Mouse (Mus musculus): ENCODE data around the gene Fubp3.

The Fubp3 gene

GRCm38 (mm10) chr2:31619208-31619607, 46.8 kb downstream of the Fubp3 start:
- DNase-seq (ENCODE audit: low spot score in 2 of 2), result no peak

- DNase-seq (ENCODE audit: low spot score in 2 of 2), result no peak
These were observed 61.1 kb downstream of the Fubp3 start for GRCm38 (mm10) chr2:31633531-31633930.

DNA sequence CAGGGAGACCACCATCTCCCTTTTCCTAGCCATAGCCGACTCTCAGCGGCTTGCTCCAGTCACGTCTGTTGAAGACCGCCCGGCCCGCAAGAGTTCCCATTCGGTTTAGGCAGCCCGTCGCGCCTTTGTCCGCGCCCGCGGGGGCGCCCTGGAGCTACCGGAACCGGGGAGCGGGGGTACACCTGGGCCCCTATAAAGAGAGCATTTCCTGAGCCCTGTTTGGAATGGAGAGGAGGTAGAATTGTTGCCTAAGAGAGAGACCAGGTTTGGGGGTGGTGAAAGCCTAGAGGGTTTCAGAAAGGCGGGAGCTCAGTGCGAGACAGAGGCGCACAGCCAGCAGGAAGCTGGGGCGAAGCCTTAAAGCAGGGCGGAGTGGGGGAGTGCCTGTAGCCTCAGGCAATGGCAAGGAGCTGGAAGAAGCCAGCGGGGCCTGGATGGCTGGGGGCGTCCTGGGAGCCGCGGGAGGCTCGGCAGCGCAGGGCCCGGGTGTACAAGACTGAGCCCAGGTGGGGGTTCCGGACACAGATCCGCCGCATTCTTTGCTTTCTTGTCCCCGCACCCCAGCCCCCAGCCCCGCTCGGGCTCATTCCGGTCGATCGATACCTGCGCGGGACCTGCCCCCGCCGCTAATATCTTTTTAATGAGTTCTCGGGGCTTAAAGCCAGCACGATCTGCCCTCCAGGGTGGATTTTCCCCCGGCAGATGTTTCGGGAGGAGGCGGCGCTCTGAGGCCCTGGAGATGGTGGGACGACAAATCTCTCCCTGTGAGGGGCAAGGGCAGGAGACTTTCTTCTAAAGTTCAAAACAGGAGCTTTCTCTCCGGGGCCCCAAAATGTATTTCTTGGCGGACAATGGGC, 63.1 kb downstream of the Fubp3 start:
- no peak for DNase-seq (ENCODE audit: low spot score in 2 of 2)

DNA sequence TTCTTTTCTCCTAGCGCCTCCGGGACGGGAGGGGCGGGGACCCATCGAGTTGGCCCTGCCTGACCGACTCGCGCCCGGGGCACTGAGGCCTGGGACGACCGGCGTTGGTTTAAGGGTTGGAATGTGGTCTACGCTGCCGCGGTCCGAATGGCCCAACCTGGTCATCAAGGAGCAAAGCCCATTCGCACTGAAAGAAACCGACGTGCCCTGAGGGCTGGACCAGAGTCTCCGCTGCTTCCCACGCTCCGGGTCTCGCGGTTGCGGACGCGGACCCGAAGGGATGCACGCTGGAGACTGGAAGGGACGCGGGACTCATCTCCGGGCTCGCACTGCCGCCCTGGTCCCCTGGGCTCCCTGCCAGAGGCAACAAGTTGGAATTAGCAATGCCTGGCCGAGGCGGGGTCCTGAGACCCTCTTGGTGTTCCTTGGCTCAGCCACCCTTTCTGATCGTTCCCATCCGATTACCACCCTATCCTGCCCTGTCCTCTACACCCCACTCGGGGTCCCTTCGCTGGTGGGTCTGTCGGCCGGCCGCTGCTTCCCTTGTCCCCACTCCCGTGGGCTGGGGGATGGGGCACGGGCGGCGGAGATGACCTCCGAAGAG, 63.8 kb downstream of the Fubp3 start:
- no peak for DNase-seq (ENCODE audit: low spot score in 2 of 2)

GRCm38 (mm10) chr2:31636742-31637141, 64.3 kb downstream of the Fubp3 start:
- no peak for DNase-seq (ENCODE audit: low spot score in 2 of 2)

DNA sequence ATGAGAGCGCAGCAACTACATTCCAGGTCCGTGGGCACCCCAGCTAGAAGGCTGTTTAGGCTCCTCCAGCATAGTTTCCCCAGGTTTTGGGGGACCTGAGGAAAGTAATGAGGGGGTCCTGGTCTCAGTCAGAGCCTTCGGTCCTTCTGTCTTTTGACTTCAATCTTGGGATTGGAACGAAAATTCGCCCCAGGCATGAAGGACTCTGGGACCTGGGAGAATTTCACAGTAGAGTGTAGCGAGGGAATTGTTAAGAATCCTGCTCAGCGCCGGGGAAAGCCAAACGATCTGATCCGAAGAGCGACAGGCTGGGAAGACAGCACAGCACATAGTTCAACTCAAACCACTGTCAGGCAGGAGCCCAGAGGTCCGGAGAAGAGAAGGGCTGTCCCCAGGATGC, 64.9 kb downstream of the Fubp3 start:
- DNase-seq (ENCODE audit: low spot score in 2 of 2), result no peak

DNA sequence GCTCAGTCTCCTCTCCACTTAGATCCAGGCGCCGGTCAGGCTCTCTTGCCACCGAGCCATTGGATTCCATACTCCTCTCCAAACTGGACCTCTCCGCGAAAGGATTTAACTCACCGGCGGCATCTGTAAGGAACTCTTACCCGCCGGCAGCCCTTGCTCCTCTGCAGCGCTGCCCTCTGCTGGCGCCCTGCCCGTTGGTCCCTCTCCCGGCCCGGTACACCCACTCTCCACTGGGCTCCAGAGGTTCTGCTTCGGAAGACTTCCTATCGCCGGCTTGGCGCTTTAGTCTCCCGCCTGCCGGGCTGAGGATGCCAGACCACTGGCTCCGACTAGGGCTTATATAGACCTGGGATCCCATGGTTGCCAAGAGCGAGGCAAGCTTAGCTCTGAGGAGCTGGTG, 65.4 kb downstream of the Fubp3 start:
- DNase-seq (ENCODE audit: low spot score in 2 of 2), result peak in 1 of 2 experiments; percentile 31

- DNase-seq (ENCODE audit: low spot score in 2 of 2), result no peak
These were observed 66.4 kb downstream of the Fubp3 start for GRCm38 (mm10) chr2:31638581-31639465.

GRCm38 (mm10) chr2:31639466-31639760, 67.0 kb downstream of the Fubp3 start:
- DNase-seq (ENCODE audit: low spot score in 2 of 2), result no peak

DNA sequence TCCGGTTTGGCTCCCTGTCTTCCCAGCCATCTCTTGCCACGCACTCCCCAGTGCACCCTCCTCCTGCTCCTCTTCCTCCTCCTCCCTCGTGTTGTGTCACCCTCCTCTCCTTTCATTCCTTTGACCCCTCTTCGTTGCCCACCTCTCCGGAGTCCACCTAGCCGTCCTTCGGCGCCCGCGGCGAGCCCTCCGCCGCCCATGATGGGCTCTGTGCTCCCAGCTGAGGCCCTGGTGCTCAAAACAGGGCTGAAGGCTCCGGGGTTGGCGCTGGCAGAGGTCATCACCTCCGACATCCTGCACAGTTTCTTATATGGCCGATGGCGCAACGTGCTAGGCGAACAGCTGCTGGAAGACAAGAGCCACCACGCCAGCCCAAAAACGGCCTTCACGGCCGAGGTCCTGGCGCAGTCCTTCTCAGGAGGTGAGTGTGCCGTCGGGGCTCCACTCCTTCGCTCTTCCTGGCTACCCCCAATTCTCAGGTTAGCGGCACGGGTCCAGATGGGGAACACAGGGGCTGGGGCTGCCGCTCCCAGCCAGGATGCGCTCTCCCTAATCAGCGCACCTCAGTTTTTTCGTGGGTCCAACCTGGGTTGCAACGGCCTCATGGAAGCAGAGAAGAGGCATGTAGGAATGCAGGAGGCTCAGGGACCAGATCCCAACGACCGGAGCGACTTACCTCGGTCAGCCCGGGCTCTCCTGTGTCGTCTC, 67.6 kb downstream of the Fubp3 start, which contains the start of gene Prdm12:
Gene Prdm12 (plus strand): TSS at position 137 of the 708 bp plus-strand sequence.
- no peak for DNase-seq (ENCODE audit: low spot score in 2 of 2)

GRCm38 (mm10) chr2:31640609-31641507, 68.4 kb downstream of the Fubp3 start:
- DNase-seq (ENCODE audit: low spot score in 2 of 2), result no peak

GRCm38 (mm10) chr2:31641508-31641830, 69.0 kb downstream of the Fubp3 start:
- DNase-seq (ENCODE audit: low spot score in 2 of 2), result no peak

DNA sequence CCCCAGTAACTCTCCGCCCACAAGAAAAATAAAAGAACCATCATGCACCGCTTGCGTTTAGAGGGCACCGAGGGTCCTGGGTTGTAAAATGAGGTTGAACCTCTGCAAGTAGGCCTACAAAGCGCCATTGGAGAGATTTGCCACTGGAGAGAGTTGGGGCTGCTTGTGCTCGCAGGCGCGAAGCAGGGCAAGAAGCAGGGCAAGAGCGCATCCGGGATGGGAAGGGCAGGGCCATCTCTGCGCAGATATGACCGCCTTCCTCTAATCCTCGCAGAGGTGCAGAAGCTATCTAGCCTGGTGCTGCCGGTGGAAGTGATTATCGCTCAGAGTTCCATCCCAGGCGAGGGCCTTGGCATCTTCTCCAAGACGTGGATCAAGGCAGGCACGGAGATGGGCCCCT, 69.5 kb downstream of the Fubp3 start:
- no peak for DNase-seq (ENCODE audit: low spot score in 2 of 2)

- no peak for DNase-seq (ENCODE audit: low spot score in 2 of 2)
These were observed 81.8 kb downstream of the Fubp3 start for GRCm38 (mm10) chr2:31653971-31654853.

DNA sequence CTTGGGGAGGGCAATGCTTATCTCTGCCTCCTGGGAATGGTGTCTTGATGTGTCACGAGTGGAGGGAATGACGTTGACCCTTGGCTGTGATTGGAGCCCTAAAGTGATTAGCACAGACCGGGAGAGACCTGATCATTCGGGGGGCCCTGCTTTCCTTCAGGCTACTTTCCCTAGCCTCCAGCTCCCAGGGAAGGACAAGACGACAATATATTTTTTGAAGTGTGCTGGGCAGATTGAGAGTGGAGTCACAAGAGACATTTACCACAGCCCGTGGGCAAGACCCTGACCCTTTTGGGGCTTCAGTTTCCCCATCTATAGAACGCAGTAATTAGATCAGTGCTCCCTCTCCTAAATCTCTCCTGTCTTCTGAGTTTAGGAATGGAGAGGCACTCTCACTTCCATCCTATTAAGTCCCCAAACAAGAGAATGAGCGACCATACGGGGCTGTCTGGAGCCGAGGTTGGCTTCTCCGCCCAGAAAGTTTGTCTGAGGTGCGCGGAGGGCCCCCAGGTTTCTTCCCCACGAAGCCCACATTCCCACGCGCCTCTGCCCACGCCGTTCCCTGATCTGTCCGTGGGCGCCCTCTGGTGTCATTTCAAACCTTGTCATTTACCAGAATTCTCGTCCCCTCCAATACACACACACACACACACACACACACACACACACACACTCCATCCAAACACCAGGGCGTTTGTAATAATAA, 82.6 kb downstream of the Fubp3 start:
- DNase-seq (ENCODE audit: low spot score in 2 of 2), result peak in 1 of 2 experiments; percentile 37

- no peak for DNase-seq (ENCODE audit: low spot score in 2 of 2)
These were observed 83.9 kb downstream of the Fubp3 start for GRCm38 (mm10) chr2:31656374-31656773.

- DNase-seq (ENCODE audit: low spot score in 2 of 2), result no peak
These were observed 90.7 kb downstream of the Fubp3 start for GRCm38 (mm10) chr2:31662939-31663803.

DNA sequence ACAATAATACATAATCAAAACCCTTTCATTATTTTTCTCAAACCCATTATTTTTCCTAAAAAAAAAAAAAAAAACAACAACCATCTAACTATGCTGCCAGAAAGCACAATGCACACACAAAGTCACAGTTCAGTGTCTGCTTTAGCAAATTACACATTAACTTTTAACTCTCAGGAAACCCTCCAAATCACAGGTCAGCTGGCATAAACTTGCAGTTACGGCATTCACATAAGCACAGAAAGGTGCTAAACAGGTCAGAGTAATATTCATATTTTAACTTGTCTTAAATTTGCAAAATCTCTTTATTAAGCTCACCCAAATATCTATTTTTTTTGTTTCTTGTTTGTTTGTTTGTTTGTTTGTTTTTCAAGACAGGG, 91.3 kb downstream of the Fubp3 start:
- DNase-seq (ENCODE audit: low spot score in 2 of 2), result no peak
